Mouse (Mus musculus) liver, embryonic 16.5 days (tissue): ENCODE data around the gene Foxp1. TPM values are rescaled to one million over a fixed set of nuclear protein-coding genes. Genes with fewer than 3 reads are reported as not detected.

ENCODE experiments used
- ATAC-seq: fragments of 200-750 bp; cut with Nextera tagmentation; 2 replicates; pipeline ENCODE4 v1.8.0; 2017; ENCODE audit warnings: low read depth, mild to moderate bottlenecking, moderate number of reproducible peaks, moderate library complexity
- H3K27ac ChIP-seq: fragments of 300-500 bp; sonication (generic); 2 replicates; pipeline ENCODE4 v1.5.1; 2014; ENCODE audit warnings: mild to moderate bottlenecking, low read length
- H3K27me3 ChIP-seq: fragments of 300-500 bp; sonication (generic); 2 replicates; pipeline ENCODE4 v1.6.1; 2014; ENCODE audit warnings: low read depth, low read length, mixed read lengths; ENCODE audit not compliant: control insufficient read depth, insufficient read depth
- H3K36me3 ChIP-seq: fragments of 300-500 bp; sonication (generic); 2 replicates; pipeline ENCODE4 v1.6.1; 2014; ENCODE audit warnings: mild to moderate bottlenecking; ENCODE audit not compliant: control insufficient read depth, insufficient read depth
- H3K4me1 ChIP-seq: fragments of 300-500 bp; sonication (generic); 2 replicates; pipeline ENCODE4 v1.6.1; 2014; ENCODE audit warnings: low read depth, low read length, mixed read lengths; ENCODE audit not compliant: control insufficient read depth
- H3K4me2 ChIP-seq: fragments of 300-500 bp; sonication (generic); 2 replicates; pipeline ENCODE4 v1.6.1; 2014; ENCODE audit warnings: low read depth, low read length, mixed read lengths
- H3K4me3 ChIP-seq: fragments of 300-500 bp; sonication (generic); 2 replicates; pipeline ENCODE4 v1.5.1; 2014; ENCODE audit warnings: low read depth, mild to moderate bottlenecking, low read length
- H3K9ac ChIP-seq: fragments of 300-500 bp; sonication (generic); 2 replicates; pipeline ENCODE4 v1.6.1; 2014; ENCODE audit warnings: low read depth, low read length
- H3K9me3 ChIP-seq: fragments of 300-500 bp; sonication (generic); replicated peaks from 2 replicates; pipeline ENCODE4 v1.6.1; 2016; ENCODE audit warnings: low read length; ENCODE audit not compliant: control insufficient read depth
- WGBS: fragments of 180-500 bp; shearing (Covaris S2); extraction: QIAGEN DNeasy Blood & Tissue Kit; methylation state at CpG from one replicate; pipeline ENCODE4 v1.1.7; 2014; ENCODE audit not compliant: insufficient replicate concordance; 5-methylcytosine and 5-hydroxymethylcytosine counted together
- polyA plus RNA-seq: library from polyadenylated mRNA; unstranded; fragments of >200 nt; fragmentation: Nextera tagmentation; extraction: Ambion mirVana; gene quantifications from 2 replicates; pipeline ENCODE4 v1.2.1, GENCODE M21; 2015

Gene Foxp1
- 12.3 and 13.6 TPM in 2 replicates for polyA plus RNA-seq

GRCm38 (mm10) chr6:99522359-99523108 lies at the start of gene Foxp1:
Gene Foxp1, minus strand, starts transcription at chr6:99522721.
- peak; percentile 58 for ATAC-seq
- Histone ChIP-seq H3K36me3 (no peaks in the 10 kb centered on the region), H3K9me3 (peaks cover 2% of the 10 kb centered on the region; the same call in 1 of the 2 replicates), H3K4me1 (no peaks in the 10 kb centered on the region; the same call in none of the 2 replicates), H3K27me3 (peaks cover 21% of the 10 kb centered on the region), H3K27ac (peak within 1 kb of the TSS; percentile 95), H3K4me2 (peak within 1 kb of the TSS; percentile 90), H3K9ac (peak within 1 kb of the TSS; percentile 85), H3K4me3 (peak within 1 kb of the TSS; percentile 72)
- WGBS, result under 1% methylated on average over 67 of the region's 72 CpGs

- ATAC-seq, result no peak
- no peak overlapping the region for H3K27ac ChIP-seq
Measured at GRCm38 (mm10) chr6:99572071-99572470, 49.5 kb upstream of the Foxp1 start.

GRCm38 (mm10) chr6:99566921-99567320 lies 44.4 kb upstream of the Foxp1 start:
- 52% methylated on average over 8 of the region's 8 CpGs for WGBS
- no peak overlapping the region for H3K4me3 ChIP-seq
- no peaks in the 10 kb centered on the region for H3K4me1 ChIP-seq
- H3K27me3 ChIP-seq, result no peaks in the 10 kb centered on the region
- no peak overlapping the region for H3K9ac ChIP-seq
- no peak for ATAC-seq
- H3K27ac ChIP-seq, result no peak overlapping the region
- no peaks in the 10 kb centered on the region for H3K9me3 ChIP-seq
- H3K36me3 ChIP-seq, result no peaks in the 10 kb centered on the region
- no peak overlapping the region for H3K4me2 ChIP-seq

More at GRCm38 (mm10) chr6:99572071-99572470, 49.5 kb upstream of the Foxp1 start:
- Histone ChIP-seq H3K27me3 (no peaks in the 10 kb centered on the region), H3K4me1 (no peaks in the 10 kb centered on the region), H3K9ac (no peak overlapping the region), H3K4me2 (no peak overlapping the region), H3K4me3 (no peak overlapping the region), H3K9me3 (no peaks in the 10 kb centered on the region), H3K36me3 (no peaks in the 10 kb centered on the region)
- 56% methylated on average over 5 of the region's 5 CpGs for WGBS

GRCm38 (mm10) chr6:99564766-99565165 lies 42.2 kb upstream of the Foxp1 start:
- 61% methylated on average over 3 of the region's 3 CpGs for WGBS
- Histone ChIP-seq H3K27me3 (no peaks in the 10 kb centered on the region), H3K4me2 (no peak overlapping the region), H3K27ac (no peak overlapping the region), H3K4me1 (no peaks in the 10 kb centered on the region), H3K4me3 (no peak overlapping the region), H3K36me3 (no peaks in the 10 kb centered on the region), H3K9ac (no peak overlapping the region), H3K9me3 (no peaks in the 10 kb centered on the region)
- no peak for ATAC-seq

- Histone ChIP-seq H3K4me1 (no peaks in the 10 kb centered on the region), H3K9me3 (no peaks in the 10 kb centered on the region), H3K4me2 (no peak overlapping the region), H3K36me3 (no peaks in the 10 kb centered on the region), H3K9ac (no peak overlapping the region), H3K27me3 (no peaks in the 10 kb centered on the region), H3K27ac (no peak overlapping the region), H3K4me3 (no peak overlapping the region)
- no peak for ATAC-seq
- WGBS, result 60% methylated on average over 5 of the region's 5 CpGs
Measured at GRCm38 (mm10) chr6:99556950-99557349, 34.4 kb upstream of the Foxp1 start.

- no peaks in the 10 kb centered on the region for H3K36me3 ChIP-seq
- H3K4me1 ChIP-seq, result no peaks in the 10 kb centered on the region
- H3K4me3 ChIP-seq, result no peak overlapping the region
- no peak for ATAC-seq
- no peaks in the 10 kb centered on the region for H3K9me3 ChIP-seq
- H3K4me2 ChIP-seq, result no peak overlapping the region
- no peak overlapping the region for H3K27ac ChIP-seq
- no peak overlapping the region for H3K9ac ChIP-seq
- no peaks in the 10 kb centered on the region for H3K27me3 ChIP-seq
- 42% methylated on average over 1 of the region's 1 CpGs for WGBS
Measured at GRCm38 (mm10) chr6:99552816-99553215, 30.3 kb upstream of the Foxp1 start.

- WGBS, result 59% methylated on average over 2 of the region's 2 CpGs
- H3K36me3 ChIP-seq, result no peaks in the 10 kb centered on the region
- no peak for ATAC-seq
Measured at GRCm38 (mm10) chr6:99546416-99546815, 23.9 kb upstream of the Foxp1 start.

GRCm38 (mm10) chr6:99545437-99545836 lies 22.9 kb upstream of the Foxp1 start:
- Histone ChIP-seq H3K36me3 (no peaks in the 10 kb centered on the region), H3K9ac (no peak overlapping the region), H3K4me1 (no peaks in the 10 kb centered on the region), H3K9me3 (no peaks in the 10 kb centered on the region), H3K27me3 (no peaks in the 10 kb centered on the region), H3K4me3 (no peak overlapping the region), H3K4me2 (no peak overlapping the region), H3K27ac (no peak overlapping the region)
- no peak for ATAC-seq
- WGBS, result 56% methylated on average over 6 of the region's 6 CpGs

More at GRCm38 (mm10) chr6:99546416-99546815, 23.9 kb upstream of the Foxp1 start:
- H3K27me3 ChIP-seq, result no peaks in the 10 kb centered on the region
- no peak overlapping the region for H3K4me2 ChIP-seq
- H3K4me3 ChIP-seq, result no peak overlapping the region
- no peak overlapping the region for H3K27ac ChIP-seq
- H3K9ac ChIP-seq, result no peak overlapping the region
- H3K9me3 ChIP-seq, result no peaks in the 10 kb centered on the region
- H3K4me1 ChIP-seq, result no peaks in the 10 kb centered on the region

- 36% methylated on average over 3 of the region's 3 CpGs for WGBS
- H3K9ac ChIP-seq, result no peak overlapping the region
Measured at GRCm38 (mm10) chr6:99541105-99541504, 18.6 kb upstream of the Foxp1 start.

More at GRCm38 (mm10) chr6:99541105-99541504, 18.6 kb upstream of the Foxp1 start:
- no peak for ATAC-seq
- Histone ChIP-seq H3K27me3 (no peaks in the 10 kb centered on the region), H3K36me3 (no peaks in the 10 kb centered on the region), H3K4me1 (no peaks in the 10 kb centered on the region; the same call in 1 of the 2 replicates), H3K27ac (no peak overlapping the region), H3K9me3 (no peaks in the 10 kb centered on the region), H3K4me2 (no peak overlapping the region), H3K4me3 (no peak overlapping the region)
